Mouse (Mus musculus): Measurements from ENCODE around the gene Cmip.

GRCm38 (mm10) chr8:117333619-117334018 lies 76.8 kb downstream of the Cmip start:
- TF ChIP-seq CTCF (IDR thresholded peaks at IDR 0.05; ENCODE audit: control insufficient read depth, insufficient read depth, insufficient read length) (no peak), USF1 (IDR thresholded peaks at IDR 0.05; ENCODE audit: low read depth) (no peak), CEBPB (IDR thresholded peaks at IDR 0.05; ENCODE audit: low read depth) (no peak), MAX (IDR thresholded peaks at IDR 0.05) (no peak), MYOG (IDR thresholded peaks at IDR 0.05; ENCODE audit: control insufficient read depth, extremely low read depth, insufficient read length) (no peak), FOSL1 (IDR thresholded peaks at IDR 0.05; ENCODE audit: insufficient read depth, low read length, poor library complexity, severe bottlenecking) (no peak)

All from C2C12 (cell line).